Mouse (Mus musculus) hindbrain, postnatal 0 days (tissue): ENCODE measurements around the gene Mfsd7a. TPM values are rescaled to one million over a fixed set of nuclear protein-coding genes. Genes with fewer than 3 reads are reported as not detected.
A peak's percentile ranks its signal among the peaks of the same experiment; 100 is the strongest.
"Not testable (repeated sequence)": the region's sequence is repeated elsewhere in the genome, so short reads cannot be mapped to it uniquely, and the experiment has no call there.

Experiments
- ATAC-seq: fragments of 200-750 bp; cut with Nextera tagmentation; 2 replicates; pipeline ENCODE4 v1.8.0; 2017; ENCODE audit warnings: mild to moderate bottlenecking, moderate TSS enrichment, moderate library complexity
- DNase-seq: peaks from one replicate; pipeline ENCODE4 v3.0.0-alpha.2; 2015; ENCODE audit warnings: low spot score
- H3K27ac ChIP-seq: fragments of 300-500 bp; sonication (generic); 2 replicates; pipeline ENCODE4 v1.5.1; 2014; ENCODE audit warnings: mild to moderate bottlenecking
- H3K27me3 ChIP-seq: fragments of 300-500 bp; sonication (generic); 2 replicates; pipeline ENCODE4 v1.6.1; 2014; ENCODE audit warnings: low read length, mixed read lengths; ENCODE audit not compliant: insufficient read depth
- H3K36me3 ChIP-seq: fragments of 300-500 bp; sonication (generic); 2 replicates; pipeline ENCODE4 v1.6.1; 2014; ENCODE audit warnings: low read length, mixed read lengths; ENCODE audit not compliant: insufficient read depth
- H3K4me1 ChIP-seq: fragments of 300-500 bp; sonication (generic); 2 replicates; pipeline ENCODE4 v1.6.1; 2014; ENCODE audit warnings: antibody characterized with exemption, low read length, mixed read lengths; ENCODE audit not compliant: insufficient read depth
- H3K4me2 ChIP-seq: fragments of 300-500 bp; sonication (generic); 2 replicates; pipeline ENCODE4 v1.6.1; 2014; ENCODE audit warnings: low read depth, mild to moderate bottlenecking, low read length, moderate library complexity, mixed read lengths
- H3K4me3 ChIP-seq: fragments of 300-500 bp; sonication (generic); 2 replicates; pipeline ENCODE4 v1.5.1; 2014; ENCODE audit warnings: low read length
- H3K9ac ChIP-seq: fragments of 300-500 bp; sonication (generic); replicated peaks from 2 replicates; pipeline ENCODE4 v1.6.1; 2014; ENCODE audit warnings: mild to moderate bottlenecking, low read length, moderate library complexity, mixed read lengths
- H3K9me3 ChIP-seq: fragments of 300-500 bp; sonication (generic); 2 replicates; pipeline ENCODE4 v1.6.1; 2016; ENCODE audit warnings: low read length, mixed read lengths
- CTCF ChIP-seq: IDR thresholded peaks from 2 replicates; pipeline ENCODE4 v1.5.1; 2016; ENCODE audit warnings: antibody characterized with exemption, control low read depth, low read depth
- WGBS: fragments of 180-500 bp; shearing (Covaris S2); extraction: QIAGEN DNeasy Blood & Tissue Kit; methylation state at CpG from one replicate; pipeline ENCODE4 v1.1.7; 2014; 5-methylcytosine and 5-hydroxymethylcytosine counted together
- polyA plus RNA-seq: library from polyadenylated mRNA; unstranded; fragments of >200 nt; fragmentation: Nextera tagmentation; extraction: Ambion mirVana; gene quantifications from 2 replicates; pipeline ENCODE4 v1.2.1, GENCODE M21; 2015
- total RNA-seq: library from RNA; depleted of rRNA; stranded (reverse); fragments of >200 nt; gene quantifications from 2 replicates; pipeline ENCODE4 v1.2.3, GENCODE M21; 2014; rRNA removed

Mfsd7a gene
- 0.11 and 0.52 TPM in 2 replicates for total RNA-seq
- 0.15 TPM in 2 replicates for polyA plus RNA-seq

DNA sequence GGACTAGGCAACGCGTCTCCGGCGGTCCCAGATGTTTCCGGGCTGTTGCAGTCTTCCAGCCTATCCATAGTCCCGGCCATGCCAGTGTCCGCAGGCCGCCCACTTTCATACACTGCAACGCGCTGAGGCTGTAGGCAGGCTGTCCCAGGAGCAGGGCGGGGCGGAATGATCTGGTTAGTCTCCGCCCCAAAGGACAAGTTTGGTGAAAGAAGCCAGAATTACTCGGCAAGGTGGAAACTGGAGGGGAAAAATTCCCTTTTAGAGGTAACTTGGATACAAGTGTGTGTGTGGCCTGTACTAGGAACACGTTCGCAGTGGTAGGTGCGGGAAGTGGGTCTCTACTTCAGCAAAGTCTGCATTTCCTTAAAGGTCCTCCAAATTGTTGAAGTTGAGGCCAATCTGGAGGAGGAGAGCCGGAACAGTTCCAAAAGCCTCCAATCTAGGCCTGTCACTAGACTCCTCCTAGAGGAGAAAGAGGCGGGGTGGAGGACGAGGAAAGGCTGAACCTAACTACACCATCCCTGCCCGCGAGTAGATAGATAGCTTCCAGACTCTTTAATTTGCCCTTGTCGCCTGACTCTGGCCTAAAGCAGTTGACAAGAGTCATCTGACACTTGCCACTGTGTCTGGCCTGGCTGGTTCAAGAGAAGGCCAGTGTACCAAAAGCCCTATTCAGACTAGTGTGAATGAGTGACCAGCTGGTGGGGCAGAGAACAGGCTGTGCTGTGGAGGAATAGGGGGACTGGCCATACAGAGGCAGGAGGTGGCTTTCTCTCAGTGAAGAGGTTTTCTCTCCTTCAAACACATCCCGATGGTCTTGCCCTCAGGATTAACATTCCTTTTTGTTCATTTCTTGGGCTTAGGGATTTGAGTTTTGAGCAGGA lies at the start of gene Mfsd7a:
TSS of gene Mfsd7a (minus strand) at position 107 of the 884 bp plus-strand sequence.
- H3K4me1 ChIP-seq, result no peaks in the 10 kb centered on the region
- TF ChIP-seq CTCF, result no peak
- H3K27me3 ChIP-seq, result no peaks in the 10 kb centered on the region
- DNase-seq (peak; percentile 28), ATAC-seq (peak; percentile 78; the same call in 1 of the 2 replicates)
- WGBS, result 14% methylated on average over 24 of the region's 24 CpGs
- no peaks in the 10 kb centered on the region for H3K36me3 ChIP-seq
- no peaks in the 10 kb centered on the region for H3K9me3 ChIP-seq
- H3K27ac ChIP-seq, result no peak within 1 kb of the TSS
- H3K9ac ChIP-seq, result 0 out of 2 replicates have a peak within 1 kb of the TSS, but pooled peaks have one; percentile 17
- peak within 1 kb of the TSS; percentile 58 for H3K4me2 ChIP-seq
- H3K4me3 ChIP-seq, result peak within 1 kb of the TSS; percentile 31

GRCm38 (mm10) chr5:108486148-108486547 lies 37.5 kb upstream of the Mfsd7a start:
- H3K4me1 ChIP-seq, H3K27me3 ChIP-seq, DNase-seq, H3K9ac ChIP-seq, H3K4me2 ChIP-seq, H3K27ac ChIP-seq, H3K9me3 ChIP-seq, H3K4me3 ChIP-seq, ATAC-seq: not testable (repeated sequence)
- WGBS, result 99% methylated on average over 3 of the region's 5 CpGs
- H3K36me3 ChIP-seq, result peaks cover 32% of the 10 kb centered on the region

DNA sequence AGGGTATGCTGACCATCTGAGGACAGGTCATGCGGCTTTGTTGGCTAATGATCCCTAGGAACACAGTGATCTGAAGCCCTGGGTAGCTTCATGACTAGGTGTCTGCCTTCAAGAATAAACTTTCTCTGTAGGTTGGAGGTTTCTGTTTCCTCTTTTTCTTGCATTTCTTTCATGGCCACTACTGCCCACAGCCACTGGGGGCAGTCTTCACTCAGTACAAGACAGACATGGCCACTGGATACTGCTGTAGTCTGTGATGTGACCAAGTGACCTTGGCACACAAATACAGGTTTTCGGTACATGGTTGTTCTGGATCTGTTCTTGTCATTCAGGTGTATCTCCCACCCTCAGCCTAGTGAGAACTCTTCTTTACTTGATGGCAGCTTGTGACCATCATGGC lies 36.5 kb upstream of the Mfsd7a start:
- Histone ChIP-seq H3K36me3 (peaks cover 25% of the 10 kb centered on the region), H3K4me3 (no peak overlapping the region), H3K4me1 (no peaks in the 10 kb centered on the region), H3K27ac (no peak overlapping the region), H3K9ac (no peak overlapping the region), H3K9me3 (no peaks in the 10 kb centered on the region), H3K4me2 (no peak overlapping the region), H3K27me3 (no peaks in the 10 kb centered on the region)
- DNase-seq (peak; percentile 27), ATAC-seq (0 out of 2 replicates have a peak, but pooled peaks have one; percentile 64)
- TF ChIP-seq CTCF, result peak; percentile 80
- WGBS, result 94% methylated on average over 2 of the region's 2 CpGs

DNA sequence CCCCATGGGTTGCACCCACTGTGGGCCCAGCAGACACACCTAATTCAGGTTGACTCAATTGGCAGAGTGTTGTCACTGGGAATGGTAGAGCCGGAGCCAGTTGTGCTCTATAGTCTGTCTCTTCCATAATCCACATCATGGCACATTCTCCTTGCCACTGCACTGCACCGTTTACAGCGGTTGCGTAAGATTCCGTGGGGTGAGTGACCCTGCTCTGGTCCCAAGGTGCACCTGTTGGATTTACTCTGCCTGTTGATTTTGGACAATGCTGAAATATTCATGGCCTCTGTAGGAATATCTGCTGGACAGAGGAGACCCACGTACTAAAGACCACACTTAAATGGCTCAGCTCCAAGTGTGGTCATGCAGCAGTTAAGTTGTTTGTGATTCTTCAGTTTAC lies 34.3 kb upstream of the Mfsd7a start:
- Histone ChIP-seq H3K27ac (no peak overlapping the region), H3K4me1 (no peaks in the 10 kb centered on the region), H3K9ac (no peak overlapping the region), H3K4me2 (no peak overlapping the region), H3K27me3 (no peaks in the 10 kb centered on the region), H3K4me3 (no peak overlapping the region), H3K36me3 (peaks cover 15% of the 10 kb centered on the region), H3K9me3 (no peaks in the 10 kb centered on the region)
- WGBS, result 94% methylated on average over 6 of the region's 6 CpGs
- DNase-seq (no peak), ATAC-seq (no peak)
- no peak for TF ChIP-seq CTCF

DNA sequence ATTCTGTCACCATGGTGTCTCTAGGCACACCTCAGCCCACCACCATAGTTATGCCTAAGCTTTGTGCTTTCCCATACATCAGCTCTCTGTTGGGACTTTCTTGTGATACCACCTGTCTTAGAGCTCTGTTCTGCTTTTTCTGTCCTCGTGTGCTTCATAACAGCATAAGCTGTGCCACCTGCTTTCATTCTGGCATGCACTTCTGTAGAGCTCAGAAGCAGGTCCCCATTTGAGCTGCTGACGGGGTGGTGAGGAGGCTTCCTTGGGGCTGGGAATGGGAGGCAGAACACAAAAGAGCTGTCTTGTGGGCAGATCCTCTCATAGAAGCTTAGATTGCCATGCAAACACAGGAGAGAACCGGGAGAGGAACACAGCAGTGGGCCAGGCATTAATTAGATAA lies 27.3 kb upstream of the Mfsd7a start:
- Histone ChIP-seq H3K9me3 (no peaks in the 10 kb centered on the region), H3K27ac (no peak overlapping the region), H3K9ac (no peak overlapping the region), H3K27me3 (no peaks in the 10 kb centered on the region), H3K4me3 (no peak overlapping the region), H3K4me1 (no peaks in the 10 kb centered on the region), H3K36me3 (peaks cover 70% of the 10 kb centered on the region), H3K4me2 (no peak overlapping the region)
- ATAC-seq (no peak), DNase-seq (no peak)
- TF ChIP-seq CTCF, result no peak
- WGBS, result 83% methylated on average over 3 of the region's 3 CpGs

GRCm38 (mm10) chr5:108473737-108474136 lies 25.0 kb upstream of the Mfsd7a start:
- Histone ChIP-seq H3K36me3 (peaks cover 66% of the 10 kb centered on the region), H3K27ac (no peak overlapping the region), H3K4me3 (no peak overlapping the region), H3K9me3 (no peaks in the 10 kb centered on the region), H3K4me1 (no peaks in the 10 kb centered on the region), H3K27me3 (no peaks in the 10 kb centered on the region), H3K9ac (no peak overlapping the region), H3K4me2 (no peak overlapping the region)
- WGBS, result 90% methylated on average over 4 of the region's 4 CpGs
- ATAC-seq (no peak), DNase-seq (no peak)
- no peak for TF ChIP-seq CTCF

- H3K9me3 ChIP-seq, result no peaks in the 10 kb centered on the region
- no peak overlapping the region for H3K4me2 ChIP-seq
- WGBS, result 64% methylated on average over 7 of the region's 7 CpGs
- peaks cover 30% of the 10 kb centered on the region for H3K36me3 ChIP-seq
- ATAC-seq (no peak), DNase-seq (no peak)
- no peak overlapping the region for H3K4me3 ChIP-seq
- no peak for TF ChIP-seq CTCF
- H3K9ac ChIP-seq, result no peak overlapping the region
- no peaks in the 10 kb centered on the region for H3K4me1 ChIP-seq
- no peak overlapping the region for H3K27ac ChIP-seq
- no peaks in the 10 kb centered on the region for H3K27me3 ChIP-seq
Observed at GRCm38 (mm10) chr5:108469617-108470016, 20.9 kb upstream of the Mfsd7a start.
